Mouse (Mus musculus) liver, adult 2 months (tissue): ENCODE measurements around the gene Scnn1b.

ENCODE experiments used
- CTCF ChIP-seq: fragments of 200-500 bp; IDR thresholded peaks from 2 replicates; pipeline ENCODE4 v1.5.1; 2011; ENCODE audit warnings: low read depth, low read length, control low read depth
- POLR2A ChIP-seq: fragments of 200-500 bp; IDR thresholded peaks from 2 replicates; pipeline ENCODE4 v1.6.1; 2011; ENCODE audit warnings: low read length, control low read depth; ENCODE audit not compliant: insufficient read depth; ENCODE audit errors: extremely low read depth

- TF ChIP-seq POLR2A (no peak), CTCF (no peak)
Observed at GRCm38 (mm10) chr7:121880246-121880645, 15.4 kb downstream of the Scnn1b start.
